Mouse (Mus musculus): ENCODE measurements around the gene Tubgcp6. TPM values are rescaled to one million over a fixed set of nuclear protein-coding genes. Genes with fewer than 3 reads are reported as not detected.

Gene Tubgcp6
- polyA plus RNA-seq, 1 experiment from 2014 or later: 6.2 TPM

GRCm38 (mm10) chr15:89123595-89123994 lies 683 bp upstream of the Tubgcp6 start:
- Histone ChIP-seq H3K4me3 (ENCODE audit: low read depth, low read length) (peak overlapping the region; percentile 90), H3K9ac (replicated peaks; ENCODE audit: low read depth) (peak overlapping the region; percentile 27; the same call in 1 of the 2 replicates), H3K27ac (ENCODE audit: low read length) (peak overlapping the region; percentile 69), H3K36me3 (ENCODE audit: insufficient read depth, low read length) (no peaks in the 10 kb centered on the region), H3K9me3 (ENCODE audit: low read length) (no peaks in the 10 kb centered on the region), H3K4me1 (ENCODE audit: insufficient read depth, low read depth, low read length) (peaks cover 23% of the 10 kb centered on the region; the same call in 1 of the 2 replicates), H3K4me2 (replicated peaks; ENCODE audit: low read depth, low read length) (peak overlapping the region; percentile 73), H3K27me3 (replicated peaks; ENCODE audit: insufficient read depth, low read length) (no peaks in the 10 kb centered on the region)
- peak; percentile 13; the same call in 1 of the 2 replicates for ATAC-seq
- DNase-seq (ENCODE audit: low spot score): peak; percentile 39
- WGBS: 29% methylated on average over 11 of the region's 11 CpGs
- peak; percentile 50 for TF ChIP-seq CTCF (IDR thresholded peaks at IDR 0.05)
- TF ChIP-seq EP300 (IDR thresholded peaks at IDR 0.05): no peak

GRCm38 (mm10) chr15:89118007-89118406 lies 4.9 kb downstream of the Tubgcp6 start:
- Histone ChIP-seq H3K9ac (replicated peaks; ENCODE audit: low read depth) (no peak overlapping the region), H3K4me3 (ENCODE audit: low read depth, low read length) (no peak overlapping the region), H3K27ac (ENCODE audit: low read length) (no peak overlapping the region), H3K4me2 (replicated peaks; ENCODE audit: low read depth, low read length) (no peak overlapping the region), H3K36me3 (ENCODE audit: insufficient read depth, low read length) (peaks cover 10% of the 10 kb centered on the region; the same call in 1 of the 2 replicates), H3K4me1 (ENCODE audit: insufficient read depth, low read depth, low read length) (peaks cover 9% of the 10 kb centered on the region; the same call in 1 of the 2 replicates), H3K9me3 (ENCODE audit: low read length) (no peaks in the 10 kb centered on the region), H3K27me3 (replicated peaks; ENCODE audit: insufficient read depth, low read length) (no peaks in the 10 kb centered on the region)
- no peak for DNase-seq (ENCODE audit: low spot score)
- TF ChIP-seq EP300 (IDR thresholded peaks at IDR 0.05) (no peak), CTCF (IDR thresholded peaks at IDR 0.05) (peak; percentile 64)
- ATAC-seq: no peak

GRCm38 (mm10) chr15:89110147-89110546 lies 12.8 kb downstream of the Tubgcp6 start:
- no peak for DNase-seq (ENCODE audit: low spot score)
- H3K27ac ChIP-seq (ENCODE audit: low read length): no peak overlapping the region
- TF ChIP-seq CTCF (IDR thresholded peaks at IDR 0.05): no peak
- no peak for TF ChIP-seq EP300 (IDR thresholded peaks at IDR 0.05)
- H3K4me1 ChIP-seq (ENCODE audit: insufficient read depth, low read depth, low read length): no peaks in the 10 kb centered on the region
- ATAC-seq: no peak
- no peaks in the 10 kb centered on the region for H3K9me3 ChIP-seq (ENCODE audit: low read length)
- peaks cover 26% of the 10 kb centered on the region; the same call in 1 of the 2 replicates for H3K36me3 ChIP-seq (ENCODE audit: insufficient read depth, low read length)
- H3K4me2 ChIP-seq (replicated peaks; ENCODE audit: low read depth, low read length): no peak overlapping the region
- H3K4me3 ChIP-seq (ENCODE audit: low read depth, low read length): no peak overlapping the region
- no peak overlapping the region for H3K9ac ChIP-seq (replicated peaks; ENCODE audit: low read depth)
- 77% methylated on average over 9 of the region's 9 CpGs for WGBS
- no peaks in the 10 kb centered on the region for H3K27me3 ChIP-seq (replicated peaks; ENCODE audit: insufficient read depth, low read length)

- H3K27ac ChIP-seq (ENCODE audit: low read length): no peak overlapping the region
- TF ChIP-seq EP300 (IDR thresholded peaks at IDR 0.05) (no peak), CTCF (IDR thresholded peaks at IDR 0.05) (no peak)
- peaks cover 32% of the 10 kb centered on the region for H3K36me3 ChIP-seq (ENCODE audit: insufficient read depth, low read length)
- no peak overlapping the region for H3K9ac ChIP-seq (replicated peaks; ENCODE audit: low read depth)
- no peak overlapping the region for H3K4me2 ChIP-seq (replicated peaks; ENCODE audit: low read depth, low read length)
- H3K4me3 ChIP-seq (ENCODE audit: low read depth, low read length): no peak overlapping the region
- H3K9me3 ChIP-seq (ENCODE audit: low read length): no peaks in the 10 kb centered on the region
- no peaks in the 10 kb centered on the region for H3K27me3 ChIP-seq (replicated peaks; ENCODE audit: insufficient read depth, low read length)
- DNase-seq (ENCODE audit: low spot score) (no peak), ATAC-seq (no peak)
- no peaks in the 10 kb centered on the region for H3K4me1 ChIP-seq (ENCODE audit: insufficient read depth, low read depth, low read length)
- 90% methylated on average over 1 of the region's 1 CpGs for WGBS
These were observed 15.9 kb downstream of the Tubgcp6 start for GRCm38 (mm10) chr15:89106976-89107375.

GRCm38 (mm10) chr15:89106073-89106472 lies 16.8 kb downstream of the Tubgcp6 start:
- TF ChIP-seq EP300 (IDR thresholded peaks at IDR 0.05) (no peak), CTCF (IDR thresholded peaks at IDR 0.05) (no peak)
- no peaks in the 10 kb centered on the region for H3K4me1 ChIP-seq (ENCODE audit: insufficient read depth, low read depth, low read length)
- no peaks in the 10 kb centered on the region for H3K9me3 ChIP-seq (ENCODE audit: low read length)
- no peak overlapping the region for H3K27ac ChIP-seq (ENCODE audit: low read length)
- no peak for DNase-seq (ENCODE audit: low spot score)
- H3K4me2 ChIP-seq (replicated peaks; ENCODE audit: low read depth, low read length): no peak overlapping the region
- 90% methylated on average over 13 of the region's 13 CpGs for WGBS
- no peak for ATAC-seq
- H3K9ac ChIP-seq (replicated peaks; ENCODE audit: low read depth): no peak overlapping the region
- H3K27me3 ChIP-seq (replicated peaks; ENCODE audit: insufficient read depth, low read length): no peaks in the 10 kb centered on the region
- H3K36me3 ChIP-seq (ENCODE audit: insufficient read depth, low read length): peaks cover 36% of the 10 kb centered on the region
- no peak overlapping the region for H3K4me3 ChIP-seq (ENCODE audit: low read depth, low read length)

- Histone ChIP-seq H3K27ac (ENCODE audit: low read length) (no peak overlapping the region), H3K9me3 (ENCODE audit: low read length) (no peaks in the 10 kb centered on the region), H3K4me1 (ENCODE audit: insufficient read depth, low read depth, low read length) (no peaks in the 10 kb centered on the region), H3K27me3 (replicated peaks; ENCODE audit: insufficient read depth, low read length) (no peaks in the 10 kb centered on the region), H3K4me3 (ENCODE audit: low read depth, low read length) (no peak overlapping the region), H3K36me3 (ENCODE audit: insufficient read depth, low read length) (peaks cover 47% of the 10 kb centered on the region), H3K9ac (replicated peaks; ENCODE audit: low read depth) (no peak overlapping the region), H3K4me2 (replicated peaks; ENCODE audit: low read depth, low read length) (no peak overlapping the region)
- no peak for DNase-seq (ENCODE audit: low spot score)
- WGBS: 95% methylated on average over 8 of the region's 8 CpGs
- no peak for ATAC-seq
- no peak for TF ChIP-seq CTCF (IDR thresholded peaks at IDR 0.05)
- TF ChIP-seq EP300 (IDR thresholded peaks at IDR 0.05): no peak
These were observed 18.5 kb downstream of the Tubgcp6 start for GRCm38 (mm10) chr15:89104425-89104824.

- TF ChIP-seq CTCF (IDR thresholded peaks at IDR 0.05) (no peak), EP300 (IDR thresholded peaks at IDR 0.05) (no peak)
- WGBS: 85% methylated on average over 10 of the region's 10 CpGs
- no peak overlapping the region for H3K4me2 ChIP-seq (replicated peaks; ENCODE audit: low read depth, low read length)
- DNase-seq (ENCODE audit: low spot score): no peak
- H3K9me3 ChIP-seq (ENCODE audit: low read length): no peaks in the 10 kb centered on the region
- no peak for ATAC-seq
- peaks cover 52% of the 10 kb centered on the region for H3K36me3 ChIP-seq (ENCODE audit: insufficient read depth, low read length)
- H3K4me3 ChIP-seq (ENCODE audit: low read depth, low read length): no peak overlapping the region
- H3K27ac ChIP-seq (ENCODE audit: low read length): no peak overlapping the region
- no peaks in the 10 kb centered on the region for H3K27me3 ChIP-seq (replicated peaks; ENCODE audit: insufficient read depth, low read length)
- H3K4me1 ChIP-seq (ENCODE audit: insufficient read depth, low read depth, low read length): no peaks in the 10 kb centered on the region
- no peak overlapping the region for H3K9ac ChIP-seq (replicated peaks; ENCODE audit: low read depth)
These were observed 19.0 kb downstream of the Tubgcp6 start for GRCm38 (mm10) chr15:89103921-89104320.
